Mouse (Mus musculus): ENCODE results near the gene Rnf168.

GRCm38 (mm10) chr16:32332040-32332555, 54.8 kb downstream of the Rnf168 start, which contains the start of gene Ubxn7:
- TF ChIP-seq EP300 (IDR thresholded peaks at IDR 0.05; ENCODE audit: low read depth) (0 out of 2 replicates have a peak, but pooled peaks have one; percentile 42), CTCF (IDR thresholded peaks at IDR 0.05; ENCODE audit: low read depth) (no peak)

Measured in heart, postnatal 0 days (tissue).